Mouse (Mus musculus): ENCODE measurements at regions not wholly inside any gene's neighbourhood (a gene's known extent, or its start where the extent isn't known, plus 50 kb on each side); places are given as distances from the start of the nearest gene placed in this dataset.

- no peak overlapping the region for H3K27ac ChIP-seq (ENCODE audit: low read depth, low read length)
- WGBS: 91% methylated on average over 3 of the region's 3 CpGs
- no peak for ATAC-seq (replicated peaks; ENCODE audit: low FRiP score)
- no peak overlapping the region for H3K4me2 ChIP-seq (ENCODE audit: low read depth, low read length, severe bottlenecking)
- no peak overlapping the region for H3K9ac ChIP-seq (ENCODE audit: low read length)
- H3K36me3 ChIP-seq (ENCODE audit: control insufficient read depth, insufficient read depth, low read length): no peaks in the 10 kb centered on the region
- no peaks in the 10 kb centered on the region for H3K27me3 ChIP-seq (ENCODE audit: control insufficient read depth, insufficient read depth, low read length)
- no peak for DNase-seq (ENCODE audit: low spot score)
- H3K4me1 ChIP-seq (replicated peaks; ENCODE audit: control insufficient read depth, insufficient read depth, low read length): no peaks in the 10 kb centered on the region
- H3K9me3 ChIP-seq (ENCODE audit: control insufficient read depth, low read length): no peaks in the 10 kb centered on the region
- no peak overlapping the region for H3K4me3 ChIP-seq (ENCODE audit: low read depth, low read length)
Measured at GRCm38 (mm10) chr15:95714408-95714807, 58.6 kb upstream of the Dbx2 start.

GRCm38 (mm10) chr15:95715941-95716340 lies 60.2 kb upstream of the Dbx2 start:
- Histone ChIP-seq H3K4me2 (ENCODE audit: low read depth, low read length, severe bottlenecking) (no peak overlapping the region), H3K4me3 (ENCODE audit: low read depth, low read length) (no peak overlapping the region), H3K4me1 (replicated peaks; ENCODE audit: control insufficient read depth, insufficient read depth, low read length) (no peaks in the 10 kb centered on the region), H3K27me3 (ENCODE audit: control insufficient read depth, insufficient read depth, low read length) (no peaks in the 10 kb centered on the region), H3K9ac (ENCODE audit: low read length) (no peak overlapping the region), H3K36me3 (ENCODE audit: control insufficient read depth, insufficient read depth, low read length) (no peaks in the 10 kb centered on the region), H3K9me3 (ENCODE audit: control insufficient read depth, low read length) (no peaks in the 10 kb centered on the region), H3K27ac (ENCODE audit: low read depth, low read length) (no peak overlapping the region)
- DNase-seq (ENCODE audit: low spot score) (no peak), ATAC-seq (replicated peaks; ENCODE audit: low FRiP score) (no peak)
- WGBS: 92% methylated on average over 9 of the region's 9 CpGs

- H3K27me3 ChIP-seq (ENCODE audit: control insufficient read depth, insufficient read depth, low read length): no peaks in the 10 kb centered on the region
- no peak overlapping the region for H3K4me3 ChIP-seq (ENCODE audit: low read depth, low read length)
- H3K9me3 ChIP-seq (ENCODE audit: control insufficient read depth, low read length): no peaks in the 10 kb centered on the region
- H3K4me1 ChIP-seq (replicated peaks; ENCODE audit: control insufficient read depth, insufficient read depth, low read length): no peaks in the 10 kb centered on the region
- ATAC-seq (replicated peaks; ENCODE audit: low FRiP score) (no peak), DNase-seq (ENCODE audit: low spot score) (no peak)
- no peak overlapping the region for H3K9ac ChIP-seq (ENCODE audit: low read length)
- no peak overlapping the region for H3K4me2 ChIP-seq (ENCODE audit: low read depth, low read length, severe bottlenecking)
- no peaks in the 10 kb centered on the region for H3K36me3 ChIP-seq (ENCODE audit: control insufficient read depth, insufficient read depth, low read length)
- no peak overlapping the region for H3K27ac ChIP-seq (ENCODE audit: low read depth, low read length)
- WGBS: 24% methylated on average over 7 of the region's 7 CpGs
Measured at GRCm38 (mm10) chr15:95723699-95724098, 66.9 kb upstream of the Ano6 start.

GRCm38 (mm10) chr15:95725866-95726265 lies 64.8 kb upstream of the Ano6 start:
- Histone ChIP-seq H3K4me1 (replicated peaks; ENCODE audit: control insufficient read depth, insufficient read depth, low read length) (no peaks in the 10 kb centered on the region), H3K4me2 (ENCODE audit: low read depth, low read length, severe bottlenecking) (no peak overlapping the region), H3K9ac (ENCODE audit: low read length) (no peak overlapping the region), H3K36me3 (ENCODE audit: control insufficient read depth, insufficient read depth, low read length) (no peaks in the 10 kb centered on the region), H3K4me3 (ENCODE audit: low read depth, low read length) (no peak overlapping the region), H3K9me3 (ENCODE audit: control insufficient read depth, low read length) (no peaks in the 10 kb centered on the region), H3K27me3 (ENCODE audit: control insufficient read depth, insufficient read depth, low read length) (no peaks in the 10 kb centered on the region), H3K27ac (ENCODE audit: low read depth, low read length) (no peak overlapping the region)
- WGBS: 49% methylated on average over 11 of the region's 11 CpGs
- no peak for ATAC-seq (replicated peaks; ENCODE audit: low FRiP score)
- peak; percentile 82 for DNase-seq (ENCODE audit: low spot score)

- 82% methylated on average over 13 of the region's 13 CpGs for WGBS
- Histone ChIP-seq H3K4me3 (ENCODE audit: low read depth, low read length) (no peak overlapping the region), H3K4me2 (ENCODE audit: low read depth, low read length, severe bottlenecking) (no peak overlapping the region), H3K27ac (ENCODE audit: low read depth, low read length) (no peak overlapping the region), H3K9ac (ENCODE audit: low read length) (no peak overlapping the region), H3K36me3 (ENCODE audit: control insufficient read depth, insufficient read depth, low read length) (no peaks in the 10 kb centered on the region), H3K4me1 (replicated peaks; ENCODE audit: control insufficient read depth, insufficient read depth, low read length) (no peaks in the 10 kb centered on the region), H3K27me3 (ENCODE audit: control insufficient read depth, insufficient read depth, low read length) (no peaks in the 10 kb centered on the region), H3K9me3 (ENCODE audit: control insufficient read depth, low read length) (no peaks in the 10 kb centered on the region)
- no peak for ATAC-seq (replicated peaks; ENCODE audit: low FRiP score)
- DNase-seq (ENCODE audit: low spot score): no peak
Measured at GRCm38 (mm10) chr15:95726516-95726915, 64.1 kb upstream of the Ano6 start.

GRCm38 (mm10) chr15:95735746-95736145 lies 54.9 kb upstream of the Ano6 start:
- no peak overlapping the region for H3K4me2 ChIP-seq (ENCODE audit: low read depth, low read length, severe bottlenecking)
- H3K4me1 ChIP-seq (replicated peaks; ENCODE audit: control insufficient read depth, insufficient read depth, low read length): no peaks in the 10 kb centered on the region
- no peaks in the 10 kb centered on the region for H3K9me3 ChIP-seq (ENCODE audit: control insufficient read depth, low read length)
- ATAC-seq (replicated peaks; ENCODE audit: low FRiP score) (no peak), DNase-seq (ENCODE audit: low spot score) (no peak)
- no peak overlapping the region for H3K4me3 ChIP-seq (ENCODE audit: low read depth, low read length)
- 67% methylated on average over 1 of the region's 1 CpGs for WGBS
- no peaks in the 10 kb centered on the region for H3K36me3 ChIP-seq (ENCODE audit: control insufficient read depth, insufficient read depth, low read length)
- H3K9ac ChIP-seq (ENCODE audit: low read length): no peak overlapping the region
- H3K27ac ChIP-seq (ENCODE audit: low read depth, low read length): no peak overlapping the region
- H3K27me3 ChIP-seq (ENCODE audit: control insufficient read depth, insufficient read depth, low read length): no peaks in the 10 kb centered on the region
